Mouse (Mus musculus) stomach, postnatal 0 days (tissue): ENCODE data around the gene Slf2.

ENCODE experiments used
- CTCF ChIP-seq: IDR thresholded peaks from 2 replicates; pipeline ENCODE4 v1.5.1; 2016; ENCODE audit warnings: antibody characterized with exemption, low read depth, mild to moderate bottlenecking, moderate library complexity
- EP300 ChIP-seq: optimal IDR thresholded peaks from 2 replicates; pipeline ENCODE3; 2016; ENCODE audit warnings: antibody characterized with exemption

GRCm38 (mm10) chr19:44929663-44930062, 1.3 kb upstream of the Slf2 start:
- TF ChIP-seq CTCF (no peak), EP300 (no peak)
